Mouse (Mus musculus) erythroblast, embryonic 14.5 days (primary cell): Measurements from ENCODE around the gene Ap4m1.

Source experiments
- GATA1 ChIP-seq: IDR thresholded peaks from 2 replicates; pipeline ENCODE4 v1.6.1; 2012; ENCODE audit warnings: low read length, inconsistent platforms, mixed read lengths
- TAL1 ChIP-seq: IDR thresholded peaks from 3 replicates; pipeline ENCODE4 v1.6.1; 2012; ENCODE audit warnings: low read length, inconsistent platforms, mixed read lengths

DNA sequence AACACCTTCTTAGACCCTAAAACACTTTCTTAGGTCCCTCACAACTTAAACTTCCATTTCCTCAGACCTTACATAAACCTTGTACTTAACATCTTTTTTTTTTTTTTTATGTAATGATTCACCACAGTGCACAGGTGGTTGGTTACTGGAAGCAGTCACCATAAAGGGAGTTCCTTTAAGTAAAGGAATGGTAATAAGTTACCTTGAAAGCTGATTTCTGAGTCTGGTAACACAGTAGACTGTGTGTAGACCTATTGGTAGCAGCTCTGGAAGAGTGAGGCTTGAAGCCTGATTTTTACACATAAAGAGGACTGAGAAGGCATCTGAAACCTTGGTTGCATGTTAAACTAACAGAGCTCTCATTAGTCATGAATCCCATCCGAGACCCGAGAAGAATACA lies 48.1 kb downstream of the Ap4m1 start:
- no peak for TF ChIP-seq GATA1
- no peak for TF ChIP-seq TAL1
